Mouse (Mus musculus) lung, adult 18-20 months (tissue): Measurements from ENCODE around the gene Fam193b.
A peak's percentile ranks its signal among the peaks of the same experiment; 100 is the strongest.

Experiments used
- DNase-seq, 2 experiments: peaks; one replicate each; pipeline ENCODE4 v3.0.0; 2022; ENCODE audit warnings: mixed read lengths in 2 of 2

Fam193b gene

GRCm38 (mm10) chr13:55494883-55495621, 75.9 kb downstream of the Fam193b start:
- DNase-seq = peak; percentile 56 to 66

GRCm38 (mm10) chr13:55494257-55494656, 76.7 kb downstream of the Fam193b start:
- DNase-seq = no peak
